Mouse (Mus musculus) heart, adult 2 months (tissue): ENCODE measurements around the gene Odc1. TPM values are rescaled to one million over a fixed set of nuclear protein-coding genes. Genes with fewer than 3 reads are reported as not detected.
"Not testable (repeated sequence)": the region's sequence is repeated elsewhere in the genome, so short reads cannot be mapped to it uniquely, and the experiment has no call there.

Experiments used
- DNase-seq, 2 experiments: peaks; one replicate each; pipeline ENCODE4 v3.0.0; 2021
- H3K27ac ChIP-seq: fragments of 200-600 bp; 2 replicates; pipeline ENCODE4 v1.8.1; 2022
- H3K27me3 ChIP-seq: fragments of 200-500 bp; 2 replicates; pipeline ENCODE4 v1.6.1; 2012; ENCODE audit warnings: mild to moderate bottlenecking, low read length, inconsistent platforms, mixed read lengths; ENCODE audit not compliant: control insufficient read depth, insufficient read depth
- H3K36me3 ChIP-seq: fragments of 200-500 bp; 2 replicates; pipeline ENCODE4 v1.6.1; 2012; ENCODE audit warnings: low read length, inconsistent platforms; ENCODE audit not compliant: control insufficient read depth, insufficient read depth
- H3K4me1 ChIP-seq: fragments of 200-500 bp; 2 replicates; pipeline ENCODE4 v1.6.1; 2011; ENCODE audit warnings: low read length; ENCODE audit not compliant: control insufficient read depth, insufficient read depth
- H3K4me3 ChIP-seq: fragments of 200-600 bp; 2 replicates; pipeline ENCODE4 v1.8.1; 2022
- H3K79me2 ChIP-seq: fragments of 200-500 bp; replicated peaks from 2 replicates; pipeline ENCODE4 v1.6.1; 2012; ENCODE audit warnings: mild to moderate bottlenecking, inconsistent platforms, low read length, moderate library complexity, mixed read lengths; ENCODE audit not compliant: control insufficient read depth, insufficient read depth
- H3K9ac ChIP-seq: fragments of 200-500 bp; 2 replicates; pipeline ENCODE4 v1.6.1; 2012; ENCODE audit warnings: low read depth, mild to moderate bottlenecking, control low read depth, inconsistent platforms, low read length, mixed read lengths
- CTCF ChIP-seq: fragments of 200-600 bp; IDR thresholded peaks from 2 replicates; pipeline ENCODE4 v1.8.1; 2022; ENCODE audit warnings: antibody characterized with exemption, mild to moderate bottlenecking, moderate library complexity
- EP300 ChIP-seq: fragments of 200-500 bp; IDR thresholded peaks from 2 replicates; pipeline ENCODE4 v1.6.1; 2011; ENCODE audit warnings: low read depth, low read length, control low read depth; ENCODE audit not compliant: insufficient read depth
- POLR2A ChIP-seq: fragments of 200-500 bp; IDR thresholded peaks from 2 replicates; pipeline ENCODE4 v1.6.1; 2011; ENCODE audit warnings: mild to moderate bottlenecking, low read depth, low read length, control low read depth; ENCODE audit not compliant: insufficient read depth
- WGBS: fragments of 180-500 bp; shearing (Covaris S2); methylation state at CpG from one replicate; pipeline ENCODE4 v1.1.7; 2018; 5-methylcytosine and 5-hydroxymethylcytosine counted together
- intact Hi-C: fragments of 180-260 bp; cut with DNase I; formaldehyde crosslinking; loops from one replicate; pipeline ENCODE4 v1.15.1; 2025
- polyA plus RNA-seq: library from polyadenylated mRNA; depleted of rRNA; stranded (reverse); fragments of >200 nt; gene quantifications from 2 replicates; pipeline ENCODE4 v1.2.3, GENCODE M21; 2012
- total RNA-seq, 2 experiments: library from RNA; stranded (reverse); gene quantifications; 2 replicates each; pipeline ENCODE4 v1.2.3; 2021

The Odc1 gene
- total and polyA plus RNA-seq, 3 experiments, result 52.7 to 74.4 (median 72.2) TPM

GRCm38 (mm10) chr12:17545107-17545571 lies 545 bp downstream of the Odc1 start:
- H3K27ac ChIP-seq, result peak overlapping the region; percentile 79
- H3K4me3 ChIP-seq, result peak overlapping the region; percentile 75
- under 1% methylated on average over 37 of the region's 40 CpGs for WGBS
- no peak for DNase-seq
- no peaks in the 10 kb centered on the region for H3K4me1 ChIP-seq
- H3K79me2 ChIP-seq, result no peaks in the 10 kb centered on the region
- intact Hi-C loops, result loop anchor here (2.0 to 5.0 kb wide), 2 partner anchors 100 to 278 kb away; partner anchors contain the start of gene Pdia6
- H3K36me3 ChIP-seq, result no peaks in the 10 kb centered on the region
- peak overlapping the region; percentile 78 for H3K9ac ChIP-seq
- H3K27me3 ChIP-seq, result no peaks in the 10 kb centered on the region
- TF ChIP-seq POLR2A, result no peak
- TF ChIP-seq EP300, result no peak
- TF ChIP-seq CTCF, result no peak

GRCm38 (mm10) chr12:17545884-17546283 lies 1.3 kb downstream of the Odc1 start:
- H3K27ac ChIP-seq, result peak overlapping the region; percentile 79

GRCm38 (mm10) chr12:17547552-17547951 lies 3.0 kb downstream of the Odc1 start:
- not testable (repeated sequence) for H3K27me3 ChIP-seq, H3K4me1 ChIP-seq, H3K4me3 ChIP-seq, DNase-seq, H3K79me2 ChIP-seq, H3K9ac ChIP-seq, H3K36me3 ChIP-seq, H3K27ac ChIP-seq
- 91% methylated on average over 9 of the region's 9 CpGs for WGBS
- intact Hi-C loops, result loop anchor here (5.0 kb wide), 1 partner anchor 280 kb away; the partner anchor contains the start of gene Pdia6

More at GRCm38 (mm10) chr12:17545884-17546283, 1.3 kb downstream of the Odc1 start:
- WGBS, result 24% methylated on average over 8 of the region's 8 CpGs
- DNase-seq, result no peak
- Histone ChIP-seq H3K79me2 (no peaks in the 10 kb centered on the region), H3K9ac (no peak overlapping the region), H3K4me1 (no peaks in the 10 kb centered on the region), H3K27me3 (no peaks in the 10 kb centered on the region), H3K4me3 (peak overlapping the region; percentile 75), H3K36me3 (no peaks in the 10 kb centered on the region)
- intact Hi-C loops, result loop anchor here (2.0 to 5.0 kb wide), 2 partner anchors 101 to 279 kb away; partner anchors contain the start of gene Pdia6
- TF ChIP-seq CTCF (no peak), EP300 (no peak), POLR2A (no peak)

GRCm38 (mm10) chr12:17548505-17548904 lies 3.9 kb downstream of the Odc1 start:
- Histone ChIP-seq H3K36me3 (no peaks in the 10 kb centered on the region), H3K27ac (no peak overlapping the region)
- WGBS, result 74% methylated on average over 5 of the region's 5 CpGs

GRCm38 (mm10) chr12:17549421-17549820 lies 4.8 kb downstream of the Odc1 start:
- H3K9ac ChIP-seq, H3K27me3 ChIP-seq, H3K79me2 ChIP-seq, H3K36me3 ChIP-seq, H3K4me3 ChIP-seq, H3K27ac ChIP-seq, H3K4me1 ChIP-seq, DNase-seq: not testable (repeated sequence)
- intact Hi-C loops, result loop anchor here (5.0 kb wide), 1 partner anchor 282 kb away; the partner anchor contains the start of gene Pdia6
- WGBS, result 59% methylated on average over 5 of the region's 5 CpGs

More at GRCm38 (mm10) chr12:17548505-17548904, 3.9 kb downstream of the Odc1 start:
- H3K27me3 ChIP-seq, result no peaks in the 10 kb centered on the region
- no peak for DNase-seq
- H3K79me2 ChIP-seq, result no peaks in the 10 kb centered on the region
- H3K4me3 ChIP-seq, result no peak overlapping the region
- intact Hi-C loops, result loop anchor here (5.0 kb wide), 1 partner anchor 281 kb away; the partner anchor contains the start of gene Pdia6
- no peak overlapping the region for H3K9ac ChIP-seq
- no peaks in the 10 kb centered on the region for H3K4me1 ChIP-seq
- TF ChIP-seq EP300 (no peak), CTCF (no peak), POLR2A (no peak)

GRCm38 (mm10) chr12:17551208-17551995 lies 6.8 kb downstream of the Odc1 start:
- TF ChIP-seq POLR2A, result no peak
- TF ChIP-seq EP300, result no peak
- TF ChIP-seq CTCF, result no peak
- Histone ChIP-seq H3K27me3 (no peaks in the 10 kb centered on the region), H3K36me3 (no peaks in the 10 kb centered on the region), H3K4me3 (no peak overlapping the region), H3K79me2 (no peaks in the 10 kb centered on the region), H3K4me1 (peaks cover 2% of the 10 kb centered on the region), H3K27ac (no peak overlapping the region), H3K9ac (no peak overlapping the region)
- no peak for DNase-seq
- WGBS, result 54% methylated on average over 3 of the region's 3 CpGs
- intact Hi-C loops, result loop anchor here (5.0 kb wide), 1 partner anchor 184 kb away; no protein-coding TSS in a partner anchor
